Mouse (Mus musculus) activated CD4-positive, CD25-positive, alpha-beta regulatory T cell (primary cell): ENCODE results near the gene Tnfaip3. TPM values are rescaled to one million over a fixed set of nuclear protein-coding genes. Genes with fewer than 3 reads are reported as not detected.

Source experiments
- polyA plus RNA-seq, 2 experiments: library from polyadenylated mRNA; unstranded; fragments of 100-300 nt; shearing (Covaris generic); gene quantifications; one replicate each; pipeline ENCODE4 v1.2.1; 2017

The Tnfaip3 gene
- polyA plus RNA-seq = 10 to 100 TPM; 57.1 to 58.1 TPM

GRCm38 (mm10) chr10:19015257-19015862, at the start of gene Tnfaip3:
TSS of gene Tnfaip3 (minus strand) at chr10:19015657.

Other genes starting within 250 kb of the Tnfaip3 start
- not detected for gene Gm4922, start 228.9 kb downstream of the Tnfaip3 start, polyA plus RNA-seq
- under 1 TPM; 0.13 to 0.90 TPM for gene Perp, start 170.6 kb downstream of the Tnfaip3 start, polyA plus RNA-seq